Mouse (Mus musculus) Patski (cell line): ENCODE data around the gene Chil1. TPM values are rescaled to one million over a fixed set of nuclear protein-coding genes. Genes with fewer than 3 reads are reported as not detected.

Experiments
- ATAC-seq: fragments of 100-300 bp; one replicate; pipeline ENCODE4 v1.8.0; 2021
- CTCF ChIA-PET: fragments of 350-600 bp; sonication (Branson Sonifier 250); formaldehyde crosslinking; loops from one replicate; lab custom pipeline; 2022; ENCODE audit warnings: inconsistent platforms; lab: Charles Lee
- POLR2A ChIA-PET: fragments of 350-600 bp; sonication (Branson Sonifier 250); formaldehyde crosslinking; loops from one replicate; lab custom pipeline; 2022; ENCODE audit warnings: antibody characterized with exemption, inconsistent platforms; lab: Charles Lee
- DNase-seq: peaks from one replicate; pipeline ENCODE4 v3.0.0-alpha.2; 2011; ENCODE audit warnings: low read depth, low spot score
- H3K27me3 ChIP-seq: fragments of 371-371 bp; one replicate; pipeline ENCODE4 v1.5.1; 2021
- CTCF ChIP-seq: fragments of 100-300 bp; IDR thresholded peaks from one replicate; pipeline ENCODE4 v1.5.1; 2021
- in situ Hi-C: fragments of 300-500 bp; cut with MboI; formaldehyde crosslinking; loops from 3 replicates; pipeline ENCODE4 v1.11.1; 2018; ENCODE audit warnings: low pct_unique_long_range_greater_than_20kb, mixed read lengths
- polyA plus RNA-seq: library from polyadenylated mRNA; unstranded; gene quantifications from one replicate; pipeline ENCODE4 v1.2.3, GENCODE M21; 2021

Gene Chil1
- polyA plus RNA-seq, 1 experiment from 2014 or later: 1.6 TPM

- POLR2A ChIA-PET: no interaction called here
- CTCF ChIA-PET: interaction anchor here (1.9 kb wide), 1 partner anchor 12 kb away, joined by 5 read pairs; no protein-coding TSS in a partner anchor
- TF ChIP-seq CTCF: no peak
- DNase-seq: no peak
- peaks cover 8% of the 10 kb centered on the region for H3K27me3 ChIP-seq
- no peak for ATAC-seq
- in situ Hi-C loops: no loop called here
Measured at GRCm38 (mm10) chr1:134167416-134168305, 14.3 kb upstream of the Chil1 start.

GRCm38 (mm10) chr1:134168567-134168966 lies 13.4 kb upstream of the Chil1 start:
- DNase-seq: no peak
- in situ Hi-C loops: no loop called here
- TF ChIP-seq CTCF: no peak
- CTCF ChIA-PET: interaction anchor here (1.9 kb wide), 1 partner anchor 12 kb away, joined by 5 read pairs; no protein-coding TSS in a partner anchor
- POLR2A ChIA-PET: no interaction called here
- ATAC-seq: no peak
- peaks cover 8% of the 10 kb centered on the region for H3K27me3 ChIP-seq

DNA sequence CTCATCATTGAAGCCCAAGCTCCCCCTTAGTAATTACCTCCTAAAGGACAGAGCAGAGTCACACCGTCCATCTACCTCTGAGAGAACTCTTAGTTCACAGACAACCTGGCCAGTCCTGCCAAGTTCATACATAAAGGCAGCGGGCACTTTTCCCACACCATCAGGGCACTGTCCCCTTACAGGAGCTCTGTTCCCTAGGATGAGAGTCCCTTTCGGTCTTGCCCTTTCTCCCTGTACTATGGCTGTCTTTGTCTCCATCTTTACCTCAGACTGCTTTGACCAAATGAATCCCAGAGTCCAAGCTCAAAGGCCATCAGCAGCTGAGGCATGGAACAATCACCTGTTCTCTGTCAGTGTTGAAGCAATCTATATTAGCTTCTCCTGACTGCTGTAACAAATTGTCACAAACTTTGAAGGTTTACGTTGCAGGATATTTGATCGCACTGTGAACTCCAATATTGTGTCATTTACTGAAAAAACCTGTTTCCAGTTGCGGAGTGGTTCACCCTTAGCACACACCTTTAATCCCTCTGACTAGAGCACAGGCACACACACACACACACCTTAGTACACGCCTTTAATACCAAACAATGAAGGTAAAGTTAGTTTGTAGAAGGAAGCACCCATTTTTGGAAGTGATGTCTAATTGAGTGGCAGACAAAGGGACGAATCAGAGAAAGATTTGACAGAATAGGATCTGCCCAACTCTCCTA lies 12.8 kb upstream of the Chil1 start:
- POLR2A ChIA-PET: no interaction called here
- ATAC-seq (no peak), DNase-seq (no peak)
- TF ChIP-seq CTCF: no peak
- in situ Hi-C loops: no loop called here
- CTCF ChIA-PET: interaction anchor here (1.9 kb wide), 1 partner anchor 11 kb away, joined by 5 read pairs; no protein-coding TSS in a partner anchor
- peaks cover 8% of the 10 kb centered on the region for H3K27me3 ChIP-seq

DNA sequence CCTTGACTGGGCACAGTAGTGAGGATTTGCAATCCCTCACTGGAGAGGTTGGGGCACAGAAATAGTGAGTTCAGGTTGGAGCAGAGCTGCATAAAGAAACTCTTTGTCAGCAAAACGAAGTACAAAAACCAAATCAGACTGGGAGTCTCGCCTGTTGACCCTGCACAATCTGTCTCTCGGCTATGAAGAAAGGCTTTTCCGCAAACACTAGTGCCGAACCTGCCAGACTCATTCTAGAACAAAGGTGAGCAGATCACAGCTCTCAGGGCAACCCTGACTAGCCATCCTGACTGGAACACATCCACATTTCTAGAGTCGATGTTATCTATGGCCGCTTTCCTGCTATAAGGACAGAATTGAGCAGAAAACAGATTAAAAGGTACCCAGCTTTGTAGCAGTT lies 8.9 kb upstream of the Chil1 start:
- POLR2A ChIA-PET: interaction anchor here (0.6 kb wide), 1 partner anchor 511 kb away, joined by 4 read pairs; no protein-coding TSS in a partner anchor
- peaks cover 15% of the 10 kb centered on the region for H3K27me3 ChIP-seq
- DNase-seq (no peak), ATAC-seq (no peak)
- in situ Hi-C loops: no loop called here
- no peak for TF ChIP-seq CTCF
- CTCF ChIA-PET: no interaction called here

GRCm38 (mm10) chr1:134177976-134178375 lies 4.0 kb upstream of the Chil1 start:
- ChIA-PET POLR2A (no interaction called here), CTCF (no interaction called here)
- TF ChIP-seq CTCF: no peak
- in situ Hi-C loops: no loop called here
- DNase-seq (no peak), ATAC-seq (no peak)
- peaks cover 6% of the 10 kb centered on the region for H3K27me3 ChIP-seq

GRCm38 (mm10) chr1:134184089-134184488 lies 2.1 kb downstream of the Chil1 start:
- no peak for TF ChIP-seq CTCF
- DNase-seq (no peak), ATAC-seq (no peak)
- ChIA-PET POLR2A (no interaction called here), CTCF (no interaction called here)
- in situ Hi-C loops: no loop called here
- H3K27me3 ChIP-seq: no peaks in the 10 kb centered on the region

- POLR2A ChIA-PET: no interaction called here
Measured at GRCm38 (mm10) chr1:134188217-134188616, 6.2 kb downstream of the Chil1 start.

GRCm38 (mm10) chr1:134188989-134189729 lies 7.2 kb downstream of the Chil1 start:
- in situ Hi-C loops: no loop called here
- CTCF ChIA-PET: interaction anchor here (2.0 kb wide), 1 partner anchor 55 kb away, joined by 6 read pairs; no protein-coding TSS in a partner anchor
- DNase-seq: no peak
- H3K27me3 ChIP-seq: no peaks in the 10 kb centered on the region
- no peak for ATAC-seq
- POLR2A ChIA-PET: no interaction called here
- no peak for TF ChIP-seq CTCF

More at GRCm38 (mm10) chr1:134188217-134188616, 6.2 kb downstream of the Chil1 start:
- DNase-seq: no peak
- no peak for TF ChIP-seq CTCF
- ATAC-seq: no peak
- in situ Hi-C loops: no loop called here
- no peaks in the 10 kb centered on the region for H3K27me3 ChIP-seq
- CTCF ChIA-PET: interaction anchor here (2.0 kb wide), 1 partner anchor 56 kb away, joined by 6 read pairs; no protein-coding TSS in a partner anchor

GRCm38 (mm10) chr1:134191192-134191591 lies 9.2 kb downstream of the Chil1 start:
- no peak for TF ChIP-seq CTCF
- H3K27me3 ChIP-seq: no peaks in the 10 kb centered on the region
- in situ Hi-C loops: no loop called here
- POLR2A ChIA-PET: no interaction called here
- CTCF ChIA-PET: no interaction called here
- ATAC-seq (no peak), DNase-seq (no peak)

- no peak for ATAC-seq
- H3K27me3 ChIP-seq: no peaks in the 10 kb centered on the region
- DNase-seq: no peak
- in situ Hi-C loops: no loop called here
- ChIA-PET POLR2A (no interaction called here), CTCF (no interaction called here)
- no peak for TF ChIP-seq CTCF
Measured at GRCm38 (mm10) chr1:134192024-134192423, 10.0 kb downstream of the Chil1 start.
